Comparison of ENCODE assay signal across 11 mouse cellular contexts in genomic region chr7:31033409-31034165, GRCm38 (mm10). TPM values are rescaled to one million over a fixed set of nuclear protein-coding genes. Genes with fewer than 3 reads are reported as not detected.
DNase-seq lines count a peak whose midpoint lies in the region; ATAC-seq and TF ChIP-seq lines count a peak whose summit lies in the region.
"Had no signal": no experiment of that assay in that cellular context is flagged by ENCODE, and none has a peak within 500 bp of the region (broad histone marks: within the 10 kb centered on the region; RNA-seq: fewer than 3 reads in every experiment).

No protein-coding gene starts in this region.

- no peak for TF ChIP-seq EP300 in stomach, postnatal 0 days (optimal IDR thresholded peaks at IDR 0.05)

- H3K27ac ChIP-seq in heart, embryonic 15.5 days: peak overlapping the region; percentile 33; the same call in 1 of the 2 replicates
- H3K27ac ChIP-seq in stomach, postnatal 0 days (replicated peaks): no peak overlapping the region
- H3K27ac ChIP-seq in forebrain, embryonic 13.5 days: no peak overlapping the region
- H3K27ac ChIP-seq: hindbrain, embryonic 12.5 days had no signal

- 56% methylated on average over 9 of the region's 9 CpGs for WGBS in heart, embryonic 15.5 days
- WGBS in stomach, postnatal 0 days: 33% methylated on average over 9 of the region's 9 CpGs
- 74% methylated on average over 9 of the region's 9 CpGs for WGBS in forebrain, embryonic 13.5 days

- H3K4me1 ChIP-seq in heart, embryonic 15.5 days (replicated peaks): no peaks in the 10 kb centered on the region; the same call in 1 of the 2 replicates
- no peaks in the 10 kb centered on the region for H3K4me1 ChIP-seq in stomach, postnatal 0 days (replicated peaks; ENCODE audit: control insufficient read depth, insufficient read depth)
- no peaks in the 10 kb centered on the region for H3K4me1 ChIP-seq in forebrain, embryonic 13.5 days
- H3K4me1 ChIP-seq: hindbrain, embryonic 12.5 days had no signal

- no peak overlapping the region for H3K9ac ChIP-seq in heart, embryonic 15.5 days
- no peak overlapping the region for H3K9ac ChIP-seq in stomach, postnatal 0 days (ENCODE audit: low read length)
- H3K9ac ChIP-seq in forebrain, embryonic 13.5 days: no peak overlapping the region
- H3K9ac ChIP-seq: hindbrain, embryonic 12.5 days had no signal

- no peak for ATAC-seq in heart, embryonic 15.5 days (replicated peaks; ENCODE audit: insufficient number of reproducible peaks, insufficient read depth, low FRiP score, low read depth)
- ATAC-seq in stomach, postnatal 0 days (ENCODE audit: low FRiP score, low TSS enrichment): 0 out of 2 replicates have a peak, but pooled peaks have one; percentile 36
- ATAC-seq in forebrain, embryonic 13.5 days: no peak
- ATAC-seq: forebrain, embryonic 16.5 days had no signal

- H3K9me3 ChIP-seq in heart, embryonic 15.5 days (replicated peaks): no peaks in the 10 kb centered on the region
- H3K9me3 ChIP-seq in stomach, postnatal 0 days (ENCODE audit: control insufficient read depth, low read length): no peaks in the 10 kb centered on the region
- H3K9me3 ChIP-seq in forebrain, embryonic 13.5 days (replicated peaks): no peaks in the 10 kb centered on the region
- H3K9me3 ChIP-seq: hindbrain, embryonic 12.5 days had no signal

- H3K36me3 ChIP-seq in heart, embryonic 15.5 days: no peaks in the 10 kb centered on the region
- no peaks in the 10 kb centered on the region for H3K36me3 ChIP-seq in stomach, postnatal 0 days (ENCODE audit: control insufficient read depth, insufficient read depth, low read length)
- H3K36me3 ChIP-seq in forebrain, embryonic 13.5 days (ENCODE audit: poor library complexity, severe bottlenecking): no peaks in the 10 kb centered on the region
- H3K36me3 ChIP-seq: hindbrain, embryonic 12.5 days had no signal

- no peaks in the 10 kb centered on the region for H3K27me3 ChIP-seq in heart, embryonic 15.5 days
- no peaks in the 10 kb centered on the region for H3K27me3 ChIP-seq in stomach, postnatal 0 days (ENCODE audit: control insufficient read depth, insufficient read depth, low read length)
- H3K27me3 ChIP-seq in forebrain, embryonic 13.5 days: no peaks in the 10 kb centered on the region
- H3K27me3 ChIP-seq: hindbrain, embryonic 12.5 days had no signal

- TF ChIP-seq CTCF in stomach, postnatal 0 days (IDR thresholded peaks at IDR 0.05; ENCODE audit: low read depth): no peak

- H3K4me3 ChIP-seq in heart, embryonic 15.5 days: no peak overlapping the region
- no peak overlapping the region for H3K4me3 ChIP-seq in stomach, postnatal 0 days (ENCODE audit: low read depth, low read length)
- no peak overlapping the region for H3K4me3 ChIP-seq in forebrain, embryonic 13.5 days
- H3K4me3 ChIP-seq: hindbrain, embryonic 12.5 days had no signal

- DNase-seq in heart, postnatal 4 days: no peak
- DNase-seq in T-cell, adult 2 months (ENCODE audit: low spot score): peak; percentile 89
- peak; percentile 73 for DNase-seq in lung, postnatal 25 days (ENCODE audit: low spot score)
- no peak for DNase-seq in stomach, postnatal 0 days (ENCODE audit: low spot score)
- no peak for DNase-seq in cerebellum, postnatal 25 days
- no peak for DNase-seq in retina, postnatal 1 day
- DNase-seq: right cerebral cortex, postnatal 4 days had no signal

- no peak overlapping the region for H3K4me2 ChIP-seq in heart, embryonic 15.5 days
- H3K4me2 ChIP-seq in stomach, postnatal 0 days (replicated peaks; ENCODE audit: low read depth): no peak overlapping the region
- H3K4me2 ChIP-seq in forebrain, embryonic 13.5 days: no peak overlapping the region
- H3K4me2 ChIP-seq: hindbrain, embryonic 12.5 days had no signal

RNA-seq across cellular contexts. Expression of gene Fxyd5, which starts 8.7 kb away (rescaled TPM):
- 39.1 and 47.0 TPM in 2 replicates for polyA plus RNA-seq in heart, embryonic 15.5 days (2015; fragmentation: Nextera tagmentation; extraction: Ambion mirVana)
- 10 to 100 TPM; 28.9 to 31.7 TPM for total RNA-seq in heart, postnatal 4 days (2021)
- polyA plus RNA-seq in stomach, postnatal 0 days (2015; fragmentation: Nextera tagmentation; extraction: Ambion mirVana): 13.3 and 16.0 TPM in 2 replicates
- 11.5 and 12.2 TPM in 2 replicates for polyA plus RNA-seq in forebrain, embryonic 13.5 days (2015; fragmentation: Nextera tagmentation; extraction: Ambion mirVana)

RNA-seq across cellular contexts. Expression of gene Fxyd7, which starts 17.7 kb away (rescaled TPM):
- 1.1 and 2.7 TPM in 2 replicates for polyA plus RNA-seq in heart, embryonic 15.5 days (2015; fragmentation: Nextera tagmentation; extraction: Ambion mirVana)
- total RNA-seq in heart, postnatal 4 days (2021): 1 to 10 TPM in 1 of 2 experiments, under 1 TPM in 1; 0.98 to 2.4 TPM
- 19.9 and 20.3 TPM in 2 replicates for polyA plus RNA-seq in stomach, postnatal 0 days (2015; fragmentation: Nextera tagmentation; extraction: Ambion mirVana)
- polyA plus RNA-seq in forebrain, embryonic 13.5 days (2015; fragmentation: Nextera tagmentation; extraction: Ambion mirVana): 19.8 and 33.0 TPM in 2 replicates

RNA-seq across cellular contexts. Expression of gene Fxyd1, which starts 23.4 kb away (rescaled TPM):
- polyA plus RNA-seq in heart, embryonic 15.5 days (2015; fragmentation: Nextera tagmentation; extraction: Ambion mirVana): 950 and 1,236 TPM in 2 replicates
- 100 to 1,000 TPM; 646 to 728 TPM for total RNA-seq in heart, postnatal 4 days (2021)
- polyA plus RNA-seq in stomach, postnatal 0 days (2015; fragmentation: Nextera tagmentation; extraction: Ambion mirVana): 177 and 187 TPM in 2 replicates
- polyA plus RNA-seq in forebrain, embryonic 13.5 days (2015; fragmentation: Nextera tagmentation; extraction: Ambion mirVana): 2.5 and 3.9 TPM in 2 replicates

RNA-seq across cellular contexts. Expression of gene Lgi4, which starts 25.6 kb away (rescaled TPM):
- polyA plus RNA-seq in heart, embryonic 15.5 days (2015; fragmentation: Nextera tagmentation; extraction: Ambion mirVana): 0.25 and 0.39 TPM in 2 replicates
- total RNA-seq in heart, postnatal 4 days (2021): 1 to 10 TPM in 1 of 2 experiments, under 1 TPM in 1; 0.95 to 1.4 TPM
- polyA plus RNA-seq in stomach, postnatal 0 days (2015; fragmentation: Nextera tagmentation; extraction: Ambion mirVana): 0.46 and 0.87 TPM in 2 replicates
- 0.19 and 0.26 TPM in 2 replicates for polyA plus RNA-seq in forebrain, embryonic 13.5 days (2015; fragmentation: Nextera tagmentation; extraction: Ambion mirVana)

RNA-seq across cellular contexts. Expression of gene Fxyd3, which starts 42.9 kb away (rescaled TPM):
- polyA plus RNA-seq in heart, embryonic 15.5 days (2015; fragmentation: Nextera tagmentation; extraction: Ambion mirVana): 2.6 and 15.2 TPM in 2 replicates
- total RNA-seq in heart, postnatal 4 days (2021): 1 to 10 TPM; 2.0 to 3.5 TPM
- 1,122 and 1,152 TPM in 2 replicates for polyA plus RNA-seq in stomach, postnatal 0 days (2015; fragmentation: Nextera tagmentation; extraction: Ambion mirVana)
- polyA plus RNA-seq in forebrain, embryonic 13.5 days (2015; fragmentation: Nextera tagmentation; extraction: Ambion mirVana): 0.08 TPM in 1 of 2 replicates, not detected in the other

Comparison
In these comparisons a context has a peak if more than half of its experiments do, and no peak if none do; other contexts are left out.
1. DNase-seq: peak in T-cell, adult 2 months (single experiment) and lung, postnatal 25 days (single experiment); none in heart, postnatal 4 days (single experiment), stomach, postnatal 0 days (single experiment), cerebellum, postnatal 25 days (0 of 2) and retina, postnatal 1 day (single experiment).
2. RNA of gene Fxyd1, which starts 23.4 kb away (polyA plus RNA-seq): 950 to 1,236 TPM in heart, embryonic 15.5 days and 177 to 187 TPM in stomach, postnatal 0 days; 2.5 to 3.9 TPM in forebrain, embryonic 13.5 days; every median in the first group is over 10 times any median in the second.